Mouse (Mus musculus) ES-Bruce4 (cell line): ENCODE results near the gene Tedc1.

Source experiments
- CTCF ChIP-seq: IDR thresholded peaks from one replicate; pipeline ENCODE4 v1.8.1; 2011; ENCODE audit warnings: low read depth, low read length
- EP300 ChIP-seq: IDR thresholded peaks from 2 replicates; pipeline ENCODE4 v1.6.1; 2011; ENCODE audit warnings: low read depth, low read length; ENCODE audit not compliant: insufficient read depth

DNA sequence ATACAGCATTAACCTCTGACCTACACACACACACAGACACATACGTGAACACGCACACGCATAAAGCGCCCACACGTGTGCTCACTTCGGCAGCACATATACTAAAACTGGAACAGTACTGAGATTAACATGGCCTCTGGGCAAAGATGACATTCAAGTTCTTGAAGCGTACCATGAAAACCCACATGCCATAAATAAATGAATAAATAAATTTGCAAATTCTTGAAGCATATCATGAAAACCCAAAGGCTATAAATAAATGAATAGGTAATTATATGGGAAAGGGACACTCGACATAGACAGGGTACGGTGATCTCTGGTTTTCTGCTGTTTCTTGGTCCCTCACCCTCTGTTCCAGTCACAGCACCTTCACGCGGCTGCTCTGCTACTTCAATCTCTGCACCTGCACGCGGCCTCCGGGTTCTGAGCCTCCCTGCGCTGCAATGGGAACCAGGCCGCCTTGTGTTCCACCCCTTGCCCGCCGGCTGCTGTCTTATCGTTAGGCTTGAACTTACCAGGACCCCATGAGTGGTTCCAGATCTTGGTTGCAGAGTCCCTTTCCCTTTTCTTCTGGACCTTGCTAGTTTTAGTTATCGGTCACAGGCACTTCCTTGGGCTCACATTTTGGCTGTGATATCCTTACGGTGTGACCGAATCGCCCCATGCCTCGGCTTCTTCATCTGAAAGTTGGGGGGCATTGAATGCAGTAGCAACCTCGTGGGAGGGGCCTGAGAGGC is 58.0 kb downstream of the Tedc1 start:
- TF ChIP-seq EP300: no peak
- TF ChIP-seq CTCF: no peak
